Mouse (Mus musculus) stomach, embryonic 14.5 days (tissue): Measurements from ENCODE around the gene Aim2. TPM values are rescaled to one million over a fixed set of nuclear protein-coding genes. Genes with fewer than 3 reads are reported as not detected.

ENCODE experiments used
- ATAC-seq: fragments of 200-750 bp; cut with Nextera tagmentation; 2 replicates; pipeline ENCODE4 v1.8.0; 2017; ENCODE audit warnings: low read depth, moderate TSS enrichment; ENCODE audit not compliant: insufficient number of reproducible peaks, insufficient read depth, low FRiP score
- H3K27ac ChIP-seq: fragments of 300-500 bp; sonication (generic); 2 replicates; pipeline ENCODE4 v1.5.1; 2014; ENCODE audit warnings: mild to moderate bottlenecking, low read length, moderate library complexity, mixed read lengths
- H3K27me3 ChIP-seq: fragments of 300-500 bp; sonication (generic); 2 replicates; pipeline ENCODE4 v1.6.1; 2014; ENCODE audit warnings: low read length, control low read depth, mixed read lengths; ENCODE audit not compliant: control insufficient read depth, insufficient read depth
- H3K36me3 ChIP-seq: fragments of 300-500 bp; sonication (generic); 2 replicates; pipeline ENCODE4 v1.6.1; 2014; ENCODE audit warnings: mild to moderate bottlenecking, control low read depth, low read length, moderate library complexity, mixed read lengths; ENCODE audit not compliant: control insufficient read depth, insufficient read depth
- H3K4me1 ChIP-seq: fragments of 300-500 bp; sonication (generic); 2 replicates; pipeline ENCODE4 v1.6.1; 2014; ENCODE audit warnings: low read length, control low read depth, mixed read lengths; ENCODE audit not compliant: control insufficient read depth, insufficient read depth
- H3K4me2 ChIP-seq: fragments of 300-500 bp; sonication (generic); replicated peaks from 2 replicates; pipeline ENCODE4 v1.6.1; 2014; ENCODE audit warnings: low read depth, low read length, control low read depth
- H3K4me3 ChIP-seq: fragments of 300-500 bp; sonication (generic); 2 replicates; pipeline ENCODE4 v1.5.1; 2014; ENCODE audit warnings: low read depth, low read length, control low read depth
- H3K9ac ChIP-seq: fragments of 300-500 bp; sonication (generic); replicated peaks from 2 replicates; pipeline ENCODE4 v1.6.1; 2014; ENCODE audit warnings: low read depth, mild to moderate bottlenecking, control low read depth, low read length, moderate library complexity, mixed read lengths
- H3K9me3 ChIP-seq: fragments of 300-500 bp; sonication (generic); 2 replicates; pipeline ENCODE4 v1.6.1; 2016; ENCODE audit warnings: low read depth, low read length, control low read depth; ENCODE audit not compliant: control insufficient read depth
- WGBS: fragments of 180-500 bp; shearing (Covaris S2); extraction: QIAGEN DNeasy Blood & Tissue Kit; methylation state at CpG from one replicate; pipeline ENCODE4 v1.1.7; 2014; 5-methylcytosine and 5-hydroxymethylcytosine counted together
- polyA plus RNA-seq: library from polyadenylated mRNA; unstranded; fragments of >200 nt; fragmentation: Nextera tagmentation; extraction: Ambion mirVana; gene quantifications from 2 replicates; pipeline ENCODE4 v1.2.1, GENCODE M21; 2014

Aim2 gene
- polyA plus RNA-seq, 1 experiment from 2014 or later, result 2.2 TPM

GRCm38 (mm10) chr1:173440681-173441080 is 90.0 kb downstream of the Aim2 start:
- H3K9ac ChIP-seq, result no peak overlapping the region
- no peak for ATAC-seq
- WGBS, result 60% methylated on average over 1 of the region's 1 CpGs
- H3K36me3 ChIP-seq, result no peaks in the 10 kb centered on the region
- H3K27me3 ChIP-seq, result no peaks in the 10 kb centered on the region
- no peaks in the 10 kb centered on the region for H3K4me1 ChIP-seq
- no peak overlapping the region for H3K27ac ChIP-seq
- H3K4me2 ChIP-seq, result no peak overlapping the region
- H3K4me3 ChIP-seq, result no peak overlapping the region
- H3K9me3 ChIP-seq, result no peaks in the 10 kb centered on the region

GRCm38 (mm10) chr1:173441210-173441609 is 90.5 kb downstream of the Aim2 start:
- Histone ChIP-seq H3K4me2 (no peak overlapping the region), H3K9me3 (no peaks in the 10 kb centered on the region), H3K4me1 (no peaks in the 10 kb centered on the region), H3K36me3 (no peaks in the 10 kb centered on the region), H3K4me3 (no peak overlapping the region), H3K27me3 (no peaks in the 10 kb centered on the region), H3K27ac (no peak overlapping the region), H3K9ac (no peak overlapping the region)
- no peak for ATAC-seq
- 67% methylated on average over 4 of the region's 4 CpGs for WGBS

- no peak overlapping the region for H3K4me3 ChIP-seq
- H3K9ac ChIP-seq, result no peak overlapping the region
- 91% methylated on average over 1 of the region's 1 CpGs for WGBS
- no peaks in the 10 kb centered on the region for H3K4me1 ChIP-seq
- H3K4me2 ChIP-seq, result no peak overlapping the region
- no peaks in the 10 kb centered on the region for H3K27me3 ChIP-seq
- no peaks in the 10 kb centered on the region for H3K9me3 ChIP-seq
- no peaks in the 10 kb centered on the region for H3K36me3 ChIP-seq
- H3K27ac ChIP-seq, result no peak overlapping the region
- no peak for ATAC-seq
Observed at GRCm38 (mm10) chr1:173443061-173443460, 92.4 kb downstream of the Aim2 start.

- WGBS, result 50% methylated on average over 4 of the region's 4 CpGs
Observed at GRCm38 (mm10) chr1:173447067-173447466, 96.4 kb downstream of the Aim2 start.

GRCm38 (mm10) chr1:173450621-173451020 is 99.9 kb downstream of the Aim2 start:
- no peak for ATAC-seq
- 90% methylated on average over 4 of the region's 4 CpGs for WGBS
- no peak overlapping the region for H3K4me3 ChIP-seq
- no peak overlapping the region for H3K27ac ChIP-seq
- H3K4me2 ChIP-seq, result no peak overlapping the region
- no peaks in the 10 kb centered on the region for H3K36me3 ChIP-seq
- H3K9ac ChIP-seq, result no peak overlapping the region
- no peaks in the 10 kb centered on the region for H3K9me3 ChIP-seq
- no peaks in the 10 kb centered on the region for H3K4me1 ChIP-seq
- no peaks in the 10 kb centered on the region for H3K27me3 ChIP-seq

More at GRCm38 (mm10) chr1:173447067-173447466, 96.4 kb downstream of the Aim2 start:
- ATAC-seq, result no peak
- Histone ChIP-seq H3K9ac (no peak overlapping the region), H3K36me3 (no peaks in the 10 kb centered on the region), H3K9me3 (no peaks in the 10 kb centered on the region), H3K27ac (no peak overlapping the region), H3K4me3 (no peak overlapping the region), H3K4me2 (no peak overlapping the region), H3K27me3 (no peaks in the 10 kb centered on the region), H3K4me1 (no peaks in the 10 kb centered on the region)

GRCm38 (mm10) chr1:173451665-173452064 is 101.0 kb downstream of the Aim2 start:
- Histone ChIP-seq H3K27ac (no peak overlapping the region), H3K36me3 (no peaks in the 10 kb centered on the region), H3K9me3 (no peaks in the 10 kb centered on the region), H3K27me3 (no peaks in the 10 kb centered on the region), H3K9ac (no peak overlapping the region), H3K4me2 (no peak overlapping the region), H3K4me1 (no peaks in the 10 kb centered on the region), H3K4me3 (no peak overlapping the region)
- 86% methylated on average over 5 of the region's 5 CpGs for WGBS
- ATAC-seq, result no peak

- ATAC-seq, result peak; percentile 72; the same call in 1 of the 2 replicates
- WGBS, result 50% methylated on average over 7 of the region's 7 CpGs
Observed at GRCm38 (mm10) chr1:173456139-173456754, 105.6 kb downstream of the Aim2 start.

GRCm38 (mm10) chr1:173456761-173457160 is 106.1 kb downstream of the Aim2 start:
- Histone ChIP-seq H3K27ac (no peak overlapping the region), H3K4me1 (no peaks in the 10 kb centered on the region), H3K9ac (no peak overlapping the region), H3K36me3 (no peaks in the 10 kb centered on the region), H3K27me3 (no peaks in the 10 kb centered on the region), H3K9me3 (no peaks in the 10 kb centered on the region), H3K4me2 (no peak overlapping the region), H3K4me3 (no peak overlapping the region)
- WGBS, result 81% methylated on average over 5 of the region's 5 CpGs
- ATAC-seq, result no peak

More at GRCm38 (mm10) chr1:173456139-173456754, 105.6 kb downstream of the Aim2 start:
- H3K27me3 ChIP-seq, result no peaks in the 10 kb centered on the region
- H3K4me1 ChIP-seq, result no peaks in the 10 kb centered on the region
- H3K36me3 ChIP-seq, result no peaks in the 10 kb centered on the region
- no peaks in the 10 kb centered on the region for H3K9me3 ChIP-seq
- H3K4me3 ChIP-seq, result no peak overlapping the region
- no peak overlapping the region for H3K4me2 ChIP-seq
- H3K9ac ChIP-seq, result no peak overlapping the region
- no peak overlapping the region for H3K27ac ChIP-seq
